Mouse (Mus musculus): ENCODE measurements around the gene Map2k5. TPM values are rescaled to one million over a fixed set of nuclear protein-coding genes. Genes with fewer than 3 reads are reported as not detected.
A peak's percentile ranks its signal among the peaks of the same experiment; 100 is the strongest.

Map2k5 gene
- total RNA-seq, 4 experiments from 2014 or later = 32.2 to 34.9 (median 34.5) TPM

GRCm38 (mm10) chr9:63132673-63133601, 244.8 kb downstream of the Map2k5 start:
- peak; percentile 92 to 96 for DNase-seq (ENCODE audit: low spot score in 2 of 2)

- peak; percentile 42 to 46 for DNase-seq (ENCODE audit: low spot score in 2 of 2)
These were observed 245.6 kb downstream of the Map2k5 start for GRCm38 (mm10) chr9:63131957-63132602.

GRCm38 (mm10) chr9:63129641-63130041, 248.1 kb downstream of the Map2k5 start:
- DNase-seq (ENCODE audit: low spot score in 2 of 2) = no peak

DNA sequence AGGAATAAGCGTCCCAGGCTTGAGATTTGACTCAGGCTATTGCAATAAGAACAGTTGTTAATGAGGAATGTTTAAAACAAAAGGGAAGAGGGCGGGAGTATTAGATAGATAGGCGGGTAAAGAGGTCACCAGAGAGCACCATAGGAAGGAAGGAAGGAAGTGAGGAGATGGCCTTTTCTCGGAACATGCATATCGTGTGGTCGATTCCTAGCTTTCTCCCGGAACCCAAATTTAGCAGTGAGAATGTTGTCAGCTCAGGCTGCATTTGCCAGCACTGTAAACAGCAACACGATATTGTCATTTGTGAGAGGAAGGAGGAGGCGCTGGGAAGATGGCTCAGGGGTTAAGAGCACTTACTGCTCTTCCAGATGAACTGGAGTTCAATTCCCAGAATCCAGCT, 253.2 kb downstream of the Map2k5 start:
- no peak for DNase-seq (ENCODE audit: low spot score in 2 of 2)

DNA sequence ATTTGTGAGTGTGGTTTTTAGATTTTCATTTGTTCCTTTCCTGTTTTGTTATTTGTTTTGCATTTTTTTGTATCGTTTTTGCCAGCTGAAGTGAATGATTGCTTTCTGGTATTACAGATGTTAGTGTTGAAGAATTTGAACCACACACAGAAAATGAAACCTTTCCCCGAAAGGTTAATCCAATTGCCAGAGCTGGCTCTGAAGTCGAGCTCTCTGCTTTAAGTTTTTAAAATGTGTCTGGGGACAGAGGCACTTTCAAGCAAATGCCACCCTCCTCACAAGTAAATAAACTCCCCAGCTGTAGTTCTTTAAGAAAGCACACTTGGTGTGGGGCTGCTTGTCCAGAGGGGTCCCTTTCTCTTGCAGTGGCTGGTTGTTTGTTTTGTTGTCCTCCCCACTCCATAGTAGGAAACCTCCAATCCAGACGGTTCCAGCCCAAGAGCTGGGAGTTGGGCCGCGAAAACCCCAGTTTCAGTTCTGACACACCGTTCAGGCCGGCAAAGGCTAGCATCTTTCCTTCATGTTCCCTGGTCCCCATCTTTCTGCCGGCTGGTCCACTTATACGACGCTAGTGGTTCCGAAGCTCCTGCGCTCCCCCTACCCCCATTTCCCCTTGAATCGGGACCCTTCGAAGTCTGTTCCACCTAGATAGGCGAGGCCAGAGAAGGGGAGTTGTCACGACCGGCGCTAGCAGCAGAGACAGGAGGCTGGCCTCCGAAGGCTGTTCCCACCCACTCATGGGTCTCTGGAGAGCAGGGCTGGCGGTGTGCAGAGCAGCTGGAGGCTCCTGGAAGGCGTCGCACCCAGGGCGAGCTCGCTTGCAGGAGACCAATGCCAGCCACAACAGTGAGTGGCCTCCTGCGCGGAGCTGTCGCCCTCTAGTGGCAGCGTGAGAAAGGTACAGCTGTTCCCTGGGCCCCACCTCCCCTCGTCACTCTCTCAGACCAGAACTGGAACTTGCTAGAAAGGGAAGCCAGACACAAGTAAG, 254.0 kb downstream of the Map2k5 start:
- peak; percentile 79 to 90 for DNase-seq (ENCODE audit: low spot score in 2 of 2)

GRCm38 (mm10) chr9:63122161-63122833, 255.4 kb downstream of the Map2k5 start:
- no peak for DNase-seq (ENCODE audit: low spot score in 2 of 2)

DNA sequence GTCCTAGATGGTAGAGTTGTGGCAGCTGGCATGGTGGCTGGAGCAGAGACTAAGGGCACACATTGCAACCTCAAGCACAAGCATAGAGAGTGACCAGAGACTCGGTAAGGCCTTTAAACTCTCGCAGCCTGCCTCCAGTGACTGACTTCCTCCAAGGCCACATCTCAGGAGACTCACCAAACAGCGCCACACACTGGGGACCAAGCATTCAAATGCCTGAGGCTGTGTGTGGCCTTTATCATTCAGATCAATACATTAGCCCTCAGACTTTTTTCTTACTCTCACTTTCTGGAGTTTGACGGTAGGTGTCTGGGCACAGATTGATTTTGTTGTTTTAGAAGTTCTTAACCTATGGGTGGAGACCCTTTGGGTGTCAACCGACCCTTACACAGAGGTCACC, 259.3 kb downstream of the Map2k5 start:
- DNase-seq (ENCODE audit: low spot score in 2 of 2) = no peak

Other genes with a start within 250 kb of the Map2k5 start
- under 1 TPM in 1 of 4 experiments, not detected in 3; 0.18 TPM for gene Skor1, start 228.9 kb downstream of the Map2k5 start, total RNA-seq (2022)
- gene 2300009A05Rik, start 21.3 kb upstream of the Map2k5 start, total RNA-seq (2022) = 10 to 100 TPM; 16.6 to 25.9 (median 24.4) TPM
- gene Iqch, start 224.6 kb upstream of the Map2k5 start, total RNA-seq (2022) = under 1 TPM in 1 of 4 experiments, not detected in 3; 0.18 TPM
- gene Aagab, start 224.8 kb upstream of the Map2k5 start, total RNA-seq (2022) = 10 to 100 TPM; 50.0 to 62.6 (median 61.7) TPM

All from layer of hippocampus, adult 8-10 months (tissue).